Mouse (Mus musculus): Measurements from ENCODE around the gene Zfp541.

The Zfp541 gene

DNA sequence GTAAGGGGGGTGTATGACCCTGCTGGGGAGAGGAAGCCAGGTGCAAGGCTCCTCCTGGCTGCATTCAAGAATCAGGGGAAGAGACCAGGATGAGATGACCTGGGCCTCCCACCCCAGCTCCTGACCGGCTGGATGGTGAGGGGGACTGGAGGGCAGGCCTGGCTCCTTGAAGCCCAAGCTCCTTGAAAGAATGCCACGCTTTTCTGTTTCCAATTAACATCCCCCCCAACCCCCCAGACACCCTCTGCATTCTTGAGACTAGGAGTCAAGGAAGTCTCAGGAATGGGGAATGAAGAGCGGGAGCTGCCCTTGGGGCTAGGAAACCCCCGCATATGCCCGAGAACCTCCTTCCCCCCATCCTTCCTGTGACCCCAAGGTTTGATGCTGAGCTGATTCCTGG is 17.1 kb upstream of the Zfp541 start:
- DNase-seq (ENCODE audit: low read depth, low spot score) = no peak

DNA sequence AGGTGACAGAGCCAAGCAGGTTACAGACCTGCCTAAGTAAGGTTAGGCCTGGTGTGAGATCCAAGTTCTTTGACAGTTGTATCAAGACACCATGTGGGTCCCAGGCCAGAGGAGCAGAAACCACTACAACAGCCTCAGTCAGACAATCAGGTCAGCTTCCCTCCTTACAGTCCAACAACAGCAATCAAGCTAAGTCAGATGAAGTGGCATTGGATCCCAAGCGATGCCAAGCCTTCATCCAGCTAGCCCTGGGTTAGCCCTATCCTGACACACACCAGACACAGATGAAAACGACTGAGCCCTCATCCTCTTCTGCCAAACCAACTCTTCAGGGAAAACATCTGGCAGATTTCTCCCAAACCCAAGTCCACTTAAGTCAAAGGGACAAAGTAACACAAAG is 16.1 kb upstream of the Zfp541 start:
- DNase-seq (ENCODE audit: low read depth, low spot score) = no peak

DNA sequence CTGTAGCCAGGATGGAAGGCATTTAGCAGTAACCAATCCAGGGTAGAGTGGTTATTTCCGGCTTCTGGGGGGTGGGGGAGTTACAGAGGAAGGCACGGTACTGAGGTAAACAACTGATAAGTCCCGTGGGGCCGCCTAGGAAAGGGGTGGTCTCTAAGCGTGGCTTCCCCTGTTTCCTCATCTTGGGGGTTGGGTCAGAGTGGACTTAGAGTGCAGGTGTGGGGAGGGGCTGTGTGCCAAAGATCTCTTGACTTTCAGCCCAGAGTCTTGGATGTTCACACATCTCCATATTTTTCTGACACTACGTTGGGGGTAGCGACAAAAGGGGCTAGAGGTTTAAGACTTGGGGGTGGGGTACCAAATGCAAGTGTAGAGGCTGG is 15.5 kb upstream of the Zfp541 start:
- peak; percentile 39 for DNase-seq (ENCODE audit: low read depth, low spot score)

DNA sequence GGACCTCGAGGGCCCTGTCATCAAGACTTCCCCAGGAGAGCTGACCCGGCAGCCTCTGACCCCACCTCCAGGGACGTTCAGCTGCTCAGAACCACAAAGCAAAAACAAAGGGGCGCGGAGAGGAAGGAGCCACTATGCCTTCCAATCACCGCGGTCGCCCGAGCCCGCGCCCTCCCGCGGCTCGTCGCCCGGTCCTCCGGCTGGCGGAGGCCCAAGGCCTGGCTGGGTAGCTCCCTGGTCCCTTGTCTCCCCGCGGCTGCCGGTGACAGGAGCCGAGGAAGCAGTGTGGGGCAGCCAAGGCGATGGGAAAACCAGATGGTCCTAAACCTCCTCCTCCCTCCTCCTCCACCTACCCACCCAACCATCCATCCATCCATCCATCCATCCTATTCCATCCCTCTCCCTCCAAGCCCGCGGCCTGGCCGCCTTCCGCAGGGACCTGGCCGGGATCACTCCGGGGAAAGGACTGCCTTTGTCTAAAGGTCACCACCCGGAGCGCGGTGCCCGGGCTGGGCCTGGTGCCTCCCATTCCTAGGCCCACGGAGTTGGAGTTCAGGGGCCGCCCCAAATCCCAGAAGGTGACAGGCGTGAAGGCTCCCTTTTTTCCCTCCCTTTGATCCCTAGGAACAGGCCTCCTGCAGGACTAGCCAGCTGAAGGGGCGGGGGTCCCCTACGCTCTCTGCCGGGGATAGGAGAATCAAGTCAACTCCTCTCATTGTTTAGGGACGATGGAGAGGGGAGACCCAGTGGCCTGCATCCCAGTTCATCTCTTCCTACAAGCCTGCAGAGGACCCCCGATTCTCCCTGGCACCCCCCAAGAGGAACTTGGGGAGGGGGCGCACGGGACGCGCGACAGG is 14.9 kb upstream of the Zfp541 start:
- peak; percentile 41 for DNase-seq (ENCODE audit: low read depth, low spot score)

DNA sequence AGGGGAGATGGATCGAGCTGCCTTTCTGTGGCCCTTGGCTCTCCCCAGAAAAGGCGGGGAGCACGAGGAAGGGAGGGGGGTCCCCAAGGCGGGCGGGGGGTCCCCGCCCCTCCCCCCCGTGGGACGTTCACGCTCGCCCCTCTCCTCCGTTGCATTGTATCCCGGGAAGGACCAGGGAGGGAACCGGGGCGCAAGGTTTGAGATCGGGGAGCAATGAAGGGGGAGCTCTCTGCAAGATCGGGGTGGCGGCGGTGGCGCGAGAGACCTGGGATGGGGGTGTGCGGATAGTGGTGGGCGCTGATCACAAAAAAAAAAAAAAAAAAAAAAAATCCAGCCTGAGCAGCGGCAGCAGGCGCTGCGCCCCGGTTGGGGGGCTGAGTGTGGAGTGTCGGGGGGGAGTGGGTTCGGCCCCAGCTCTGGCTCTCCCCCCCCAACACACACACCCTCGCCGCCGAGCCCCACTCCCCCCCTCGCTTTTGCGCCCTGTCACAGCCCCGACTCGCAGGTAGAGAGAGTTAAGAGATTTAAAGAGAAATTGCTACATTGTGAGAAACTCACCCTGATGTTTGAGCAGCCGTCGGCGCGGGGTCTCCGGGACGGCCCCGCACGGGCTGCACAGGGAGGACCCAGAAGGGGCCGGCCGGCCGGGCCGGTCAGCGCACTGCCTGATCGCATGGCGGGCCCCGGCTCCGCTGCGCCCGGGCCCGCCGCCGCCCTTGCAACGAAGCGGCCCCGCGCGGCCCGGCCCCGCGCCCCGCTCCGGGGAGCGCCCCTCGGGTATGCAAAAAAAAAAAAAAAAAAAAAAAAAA is 14.1 kb upstream of the Zfp541 start, which contains the start of gene Bicra:
Bicra (minus strand) TSS at position 584 of the 809 bp plus-strand sequence.
- DNase-seq (ENCODE audit: low read depth, low spot score) = peak; percentile 81

DNA sequence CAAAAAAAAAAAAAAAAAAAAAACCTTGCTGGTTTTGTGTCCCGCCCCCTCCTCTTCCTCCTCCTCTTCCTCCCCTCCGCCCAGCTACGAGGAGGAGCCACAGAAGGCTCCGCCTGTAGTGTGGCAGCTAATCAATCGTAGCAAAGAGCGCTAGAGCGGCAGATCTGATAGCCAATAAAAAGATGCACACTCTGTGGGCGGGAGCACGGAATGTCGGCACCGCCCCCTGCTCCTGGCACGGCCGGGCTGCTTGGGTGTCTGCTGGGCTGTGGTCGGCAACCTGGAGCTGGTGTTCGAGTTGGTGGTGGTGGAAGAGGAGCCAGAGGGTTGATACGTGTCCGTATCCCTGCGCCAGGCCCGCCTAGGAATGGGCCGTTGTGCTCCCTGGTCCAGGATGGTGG is 13.4 kb upstream of the Zfp541 start:
- peak; percentile 97 for DNase-seq (ENCODE audit: low read depth, low spot score)

DNA sequence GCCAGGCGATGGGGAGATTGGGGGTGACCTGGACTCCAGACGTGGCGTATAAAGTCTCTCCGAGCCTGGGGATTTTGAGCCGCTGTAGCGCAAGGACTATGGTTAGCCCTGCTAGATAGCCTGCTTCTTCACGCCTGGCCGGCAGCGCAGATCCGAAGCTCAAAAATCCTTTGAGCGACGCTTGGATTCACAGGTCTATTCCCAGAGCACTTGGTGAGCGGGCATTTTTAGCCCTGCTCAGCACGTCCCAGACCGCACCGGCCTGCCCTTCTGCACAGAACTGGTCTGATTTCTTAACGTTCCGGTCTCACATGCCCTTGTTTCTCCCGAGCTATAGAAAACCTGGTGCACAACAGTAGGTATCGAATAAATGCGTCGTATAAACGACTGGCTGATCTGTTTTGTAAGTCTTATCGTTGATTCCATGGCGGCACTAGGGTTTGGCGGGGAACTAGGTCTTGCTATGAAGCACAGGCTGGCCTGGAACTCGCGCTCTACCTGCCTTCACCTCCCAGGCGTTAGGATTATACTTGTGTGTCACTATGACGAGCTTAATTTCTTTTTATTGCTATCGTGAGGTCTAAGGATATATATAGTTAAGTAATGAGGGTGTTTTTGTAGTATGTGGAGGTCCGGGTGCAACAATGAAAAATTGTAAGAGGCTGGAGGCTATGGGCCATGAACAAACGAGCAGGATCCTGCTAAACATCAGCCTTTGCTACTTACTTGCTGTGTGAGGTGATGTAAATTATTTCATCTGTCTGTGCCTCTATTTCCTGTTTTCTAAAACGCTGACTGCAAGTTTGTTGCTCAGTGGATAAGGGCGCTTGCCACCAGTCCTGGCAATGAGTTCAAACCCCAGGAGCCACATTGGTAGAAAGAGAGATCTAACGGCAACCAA is 12.7 kb upstream of the Zfp541 start:
- no peak for DNase-seq (ENCODE audit: low read depth, low spot score)

DNA sequence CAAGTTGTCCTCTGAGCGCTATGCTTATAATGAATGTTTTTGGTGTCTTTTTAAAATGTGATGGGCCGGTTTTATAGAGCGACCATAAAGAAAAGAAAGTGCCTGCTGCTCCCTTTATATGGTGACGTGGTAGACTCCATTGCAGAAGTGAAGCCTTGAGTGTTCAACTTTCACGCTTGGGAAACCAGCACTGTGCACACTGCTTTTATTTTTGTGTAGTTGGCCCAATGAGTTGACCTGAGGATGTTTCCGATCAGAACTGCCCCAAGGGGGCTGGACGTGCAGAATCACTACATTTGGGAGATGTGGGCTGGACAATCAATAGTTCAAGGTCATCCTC is 12.1 kb upstream of the Zfp541 start:
- DNase-seq (ENCODE audit: low read depth, low spot score) = no peak

DNA sequence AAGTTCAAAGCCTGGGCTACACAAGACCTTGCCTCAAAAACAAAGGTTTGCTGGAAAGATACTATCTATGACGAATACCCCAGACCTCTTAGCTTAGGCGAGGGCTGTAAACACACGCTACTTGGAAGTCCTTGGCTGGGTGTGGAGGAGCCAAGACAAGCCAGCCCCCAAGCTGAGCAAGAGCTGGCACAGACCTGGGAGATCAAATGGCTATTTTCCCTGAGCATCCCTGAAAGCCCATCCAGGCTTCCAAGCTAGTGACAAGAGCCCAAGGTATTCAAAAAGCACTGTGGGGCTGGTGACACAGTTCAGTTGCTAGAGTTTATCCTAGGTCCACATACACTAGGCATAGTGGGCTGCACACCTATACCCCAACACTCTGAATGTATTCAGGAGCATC is 11.0 kb upstream of the Zfp541 start:
- no peak for DNase-seq (ENCODE audit: low read depth, low spot score)

DNA sequence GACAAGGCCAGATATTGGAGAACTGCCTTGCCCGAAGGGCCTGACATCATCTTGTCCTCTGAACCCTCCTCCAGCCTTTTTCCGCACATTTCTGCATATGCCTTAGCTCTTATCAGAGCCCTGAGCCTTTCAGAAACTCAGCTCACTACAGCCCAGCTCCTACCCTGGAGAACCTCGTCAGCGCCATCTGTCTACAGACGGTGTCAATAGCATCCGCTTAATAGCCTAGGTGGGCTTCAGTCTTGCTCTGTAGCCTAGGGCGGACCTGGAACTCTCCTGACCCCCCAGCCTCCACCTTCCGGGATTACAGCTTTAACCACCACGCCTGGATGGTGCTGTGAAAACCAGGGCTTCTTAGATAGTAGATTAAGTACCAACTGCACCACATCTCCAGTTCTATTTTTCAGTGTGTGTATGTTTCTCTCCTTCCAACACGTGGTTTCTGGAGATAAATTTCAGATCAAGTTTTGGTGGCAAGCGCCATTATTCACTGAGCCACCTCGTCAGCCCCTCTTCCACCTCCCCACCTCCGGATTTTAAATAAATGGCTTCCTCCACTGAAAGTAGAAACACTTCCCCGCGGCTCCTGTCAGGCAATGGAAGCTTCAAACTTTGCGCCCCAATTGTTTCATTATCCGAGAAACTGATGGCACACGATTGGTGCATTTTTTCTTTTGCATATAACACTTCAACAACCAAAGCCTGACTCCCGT is 9.6 kb upstream of the Zfp541 start:
- peak; percentile 54 for DNase-seq (ENCODE audit: low read depth, low spot score)

DNA sequence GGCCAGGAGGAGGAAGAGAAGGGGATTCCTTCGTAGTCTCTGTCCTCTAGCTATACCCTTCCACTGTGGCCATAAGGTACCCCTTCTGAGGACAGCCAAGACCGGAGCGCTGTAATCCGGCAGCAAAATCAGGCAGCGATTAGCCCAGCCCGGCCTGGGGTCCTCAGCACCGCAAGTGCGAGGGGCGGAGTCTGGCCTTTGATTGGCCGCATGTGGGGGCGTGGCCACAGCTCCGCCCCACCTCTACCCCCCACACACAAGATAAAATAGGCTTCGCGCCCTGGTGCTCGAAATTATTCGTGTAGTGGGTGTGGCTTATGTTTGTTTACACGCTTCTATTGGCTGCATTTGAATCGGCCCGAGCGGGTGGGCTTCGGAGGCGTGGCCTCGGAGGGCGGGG is 8.9 kb upstream of the Zfp541 start:
- DNase-seq (ENCODE audit: low read depth, low spot score) = peak; percentile 93

DNA sequence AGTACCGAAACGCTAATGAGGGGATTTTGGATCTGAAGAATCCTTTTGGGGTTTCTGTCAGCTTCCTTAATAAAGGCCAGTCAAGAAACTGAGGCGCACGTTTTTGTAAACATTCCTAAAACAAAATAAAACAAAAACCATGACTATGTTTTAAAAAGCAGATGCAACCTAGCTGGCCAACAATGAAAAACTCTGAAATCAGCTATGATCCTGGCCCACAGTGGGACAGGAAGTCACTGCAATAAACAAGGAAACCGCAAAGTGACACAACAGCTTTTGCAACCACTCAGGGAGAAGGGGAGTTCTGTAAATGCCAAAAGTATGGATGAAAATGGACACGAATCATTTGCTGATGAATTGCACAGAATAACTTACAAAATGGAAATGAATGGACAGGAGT is 8.5 kb upstream of the Zfp541 start:
- DNase-seq (ENCODE audit: low read depth, low spot score) = no peak

DNA sequence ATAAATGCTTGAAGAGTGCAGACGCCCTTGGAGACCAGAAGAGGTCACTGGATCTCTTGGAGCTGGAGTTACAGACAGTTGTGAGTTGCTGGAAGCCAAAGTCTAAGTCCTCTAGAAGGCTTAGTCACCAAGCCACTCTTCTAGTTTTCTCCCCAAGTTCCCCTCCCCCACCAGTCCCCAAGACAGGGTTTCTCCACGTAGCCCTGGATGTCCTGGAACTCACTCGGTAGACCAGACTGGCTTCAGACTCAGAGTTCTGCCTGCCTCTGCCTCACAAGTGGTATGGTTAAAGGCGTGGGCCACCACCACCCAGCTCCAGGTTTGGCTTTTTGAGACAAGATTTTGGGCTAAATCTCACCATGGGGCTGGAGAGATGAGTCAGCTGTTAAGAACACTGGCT is 6.6 kb upstream of the Zfp541 start:
- DNase-seq (ENCODE audit: low read depth, low spot score) = no peak

DNA sequence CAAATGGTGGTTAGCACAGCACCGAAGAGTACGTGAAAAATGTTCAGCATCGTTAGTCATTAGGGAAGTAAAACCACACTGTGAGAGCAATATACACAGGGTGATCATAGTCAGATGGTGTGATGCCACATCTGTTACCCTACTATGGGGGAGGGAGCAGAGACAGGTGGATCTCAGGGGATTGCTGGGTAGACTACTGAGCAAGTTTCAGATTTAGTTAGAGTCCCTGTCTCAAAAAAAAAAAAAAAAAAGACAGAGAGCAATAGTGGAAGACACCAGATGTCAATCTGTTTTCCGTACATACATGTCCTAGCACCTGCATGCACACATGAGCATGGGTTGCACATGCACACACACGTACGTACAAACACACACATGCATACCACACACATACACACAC is 5.9 kb upstream of the Zfp541 start:
- DNase-seq (ENCODE audit: low read depth, low spot score) = no peak

DNA sequence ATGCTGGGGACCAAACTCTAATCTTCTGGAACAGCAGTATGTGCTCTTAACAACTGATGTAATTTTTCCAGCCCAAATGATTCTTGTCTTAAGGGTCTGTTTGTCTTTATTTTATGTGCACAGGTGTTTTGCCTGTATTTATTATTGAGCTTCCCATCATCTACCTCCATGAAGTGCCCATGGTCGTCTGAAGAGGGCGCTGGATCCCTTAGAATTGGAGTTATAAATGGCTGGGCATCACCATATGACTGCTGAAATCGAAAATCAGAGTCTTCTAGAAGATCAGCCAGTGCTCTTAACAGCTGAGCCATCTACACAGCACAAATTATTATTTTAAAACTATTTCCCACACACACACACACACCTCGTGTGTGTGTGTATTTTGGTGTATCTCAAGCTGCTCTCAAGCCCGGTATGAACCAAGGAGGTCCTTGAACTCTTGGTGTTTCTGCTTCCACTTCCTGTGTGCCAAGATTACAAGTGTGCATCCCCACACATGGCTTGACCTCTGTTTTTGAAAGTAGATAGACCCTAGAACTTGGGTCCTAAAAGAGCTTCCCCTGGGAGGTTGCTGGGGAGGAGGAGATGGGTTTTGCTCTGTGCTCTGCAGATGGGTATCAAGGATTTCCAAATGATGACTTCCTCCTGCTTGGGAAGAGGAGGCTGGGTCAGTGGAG is 5.0 kb upstream of the Zfp541 start:
- no peak for DNase-seq (ENCODE audit: low read depth, low spot score)

DNA sequence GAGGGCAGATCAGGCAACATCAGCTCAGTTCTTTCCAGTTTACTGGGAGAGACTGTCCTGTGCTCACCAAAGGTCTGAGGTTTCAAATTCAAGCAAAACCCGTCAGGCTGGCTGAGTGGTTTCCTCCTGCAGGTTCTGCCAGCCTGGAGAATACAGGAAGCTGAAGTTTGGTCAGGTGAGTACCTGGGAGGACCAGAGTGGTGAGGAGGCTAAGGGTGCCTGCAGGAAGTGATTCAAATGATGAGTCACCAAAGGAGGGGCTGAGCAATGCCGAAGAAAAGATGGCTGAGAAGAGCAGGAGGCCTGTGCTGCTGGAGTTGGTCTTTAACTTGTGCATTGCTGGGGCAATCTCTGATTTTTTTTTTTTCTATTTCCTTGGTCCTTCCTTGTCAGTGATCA is 4.5 kb upstream of the Zfp541 start:
- DNase-seq (ENCODE audit: low read depth, low spot score) = no peak

DNA sequence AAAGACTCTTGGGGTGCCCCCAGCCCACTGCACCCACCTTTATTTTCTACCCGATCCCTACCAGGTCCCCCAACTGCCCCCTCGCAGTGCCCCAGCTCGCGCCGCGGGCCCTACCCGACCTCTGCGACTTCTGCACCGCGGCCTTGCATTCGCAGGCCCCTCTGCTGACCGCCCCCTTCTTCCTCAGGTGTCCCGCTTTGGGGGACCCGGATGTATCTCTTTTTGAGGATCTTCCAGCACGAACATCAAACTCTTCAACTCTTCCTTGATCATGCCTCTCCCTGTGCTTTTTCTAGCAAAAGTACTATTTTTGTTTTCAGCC is 446 bp downstream of the Zfp541 start:
- DNase-seq (ENCODE audit: low read depth, low spot score) = no peak

DNA sequence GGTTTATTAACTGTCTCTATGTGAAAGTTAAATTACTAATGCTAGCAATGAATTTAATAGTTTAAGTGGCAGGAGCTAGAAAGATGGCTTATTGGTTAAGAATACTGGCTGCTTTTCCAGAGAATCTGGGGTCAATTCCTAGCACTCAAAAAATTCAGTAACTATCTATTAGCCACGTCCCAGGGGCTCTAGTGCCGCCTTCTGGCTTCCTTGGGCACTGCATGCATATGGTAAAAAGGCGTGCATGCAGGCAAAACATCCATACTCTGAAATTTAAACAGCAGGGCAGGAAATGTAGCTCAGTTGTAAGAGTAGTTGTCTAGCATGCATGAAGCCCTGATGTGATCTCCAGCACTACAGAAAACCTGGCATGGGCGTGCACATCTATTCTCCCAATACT is 1.9 kb downstream of the Zfp541 start:
- no peak for DNase-seq (ENCODE audit: low read depth, low spot score)

DNA sequence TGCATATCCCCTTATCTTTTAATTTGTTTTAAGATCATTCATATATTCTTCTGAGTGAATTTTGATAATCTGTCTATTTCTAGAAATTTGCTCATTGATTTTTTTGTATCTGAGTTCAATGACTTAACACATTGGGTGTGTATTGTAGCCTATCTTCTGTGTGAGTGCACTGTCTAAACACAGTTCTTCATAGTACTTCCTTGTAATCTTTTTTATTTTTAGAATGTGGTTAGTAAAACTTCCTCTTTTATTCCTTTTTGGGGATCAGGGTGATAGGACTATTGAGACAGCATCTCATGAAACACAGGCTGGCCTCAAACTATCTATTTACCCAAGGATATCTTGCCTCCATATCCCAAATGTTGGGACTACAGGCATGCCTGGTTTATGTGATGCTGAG is 9.2 kb downstream of the Zfp541 start:
- DNase-seq (ENCODE audit: low read depth, low spot score) = no peak

DNA sequence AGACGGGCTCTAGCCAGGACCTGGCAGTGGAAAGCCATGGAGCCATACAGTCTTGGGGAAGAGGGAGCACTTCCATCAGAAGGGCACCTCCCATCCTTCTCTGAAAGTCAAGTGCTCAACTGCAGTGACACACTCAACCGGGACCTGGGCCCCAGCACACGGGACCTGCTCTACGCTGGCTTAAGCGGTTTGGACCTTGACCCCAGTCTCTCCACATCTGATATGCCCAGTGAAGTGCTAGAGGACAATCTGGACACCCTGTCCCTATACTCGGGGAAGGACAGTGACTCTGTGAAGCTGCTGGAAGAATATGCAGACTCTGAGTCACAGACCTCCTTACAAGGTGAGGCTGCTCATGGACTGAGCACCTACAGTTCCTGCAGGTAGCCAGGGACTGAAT is 10.3 kb downstream of the Zfp541 start:
- no peak for DNase-seq (ENCODE audit: low read depth, low spot score)

DNA sequence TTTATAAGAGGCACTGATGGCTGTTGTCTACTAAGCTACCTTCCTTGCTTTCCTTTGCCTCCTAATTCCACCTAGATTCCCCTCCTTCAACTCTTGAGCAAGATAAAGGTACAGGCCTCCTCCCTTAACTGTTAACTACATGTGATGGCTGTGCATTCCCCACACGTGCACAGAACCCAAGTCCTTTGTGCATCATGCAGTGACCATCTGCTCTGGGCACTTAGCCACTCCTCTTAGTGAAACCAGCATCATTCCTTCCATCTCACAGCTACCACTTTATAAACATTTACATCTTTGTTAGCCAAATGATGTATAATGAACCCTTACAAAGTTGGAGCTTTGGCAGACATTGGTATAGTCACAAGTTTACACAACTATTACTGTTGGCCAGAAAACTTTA is 18.3 kb downstream of the Zfp541 start:
- no peak for DNase-seq (ENCODE audit: low read depth, low spot score)
